Mouse (Mus musculus) heart, adult 2 months (tissue): ENCODE measurements around the gene Olfm1. TPM values are rescaled to one million over a fixed set of nuclear protein-coding genes. Genes with fewer than 3 reads are reported as not detected.

Source experiments
- DNase-seq, 2 experiments: peaks; one replicate each; pipeline ENCODE4 v3.0.0; 2021
- H3K27ac ChIP-seq: fragments of 200-600 bp; 2 replicates; pipeline ENCODE4 v1.8.1; 2022
- H3K27me3 ChIP-seq: fragments of 200-500 bp; 2 replicates; pipeline ENCODE4 v1.6.1; 2012; ENCODE audit warnings: mild to moderate bottlenecking, low read length, inconsistent platforms, mixed read lengths; ENCODE audit not compliant: control insufficient read depth, insufficient read depth
- H3K36me3 ChIP-seq: fragments of 200-500 bp; 2 replicates; pipeline ENCODE4 v1.6.1; 2012; ENCODE audit warnings: low read length, inconsistent platforms; ENCODE audit not compliant: control insufficient read depth, insufficient read depth
- H3K4me1 ChIP-seq: fragments of 200-500 bp; 2 replicates; pipeline ENCODE4 v1.6.1; 2011; ENCODE audit warnings: low read length; ENCODE audit not compliant: control insufficient read depth, insufficient read depth
- H3K4me3 ChIP-seq: fragments of 200-600 bp; 2 replicates; pipeline ENCODE4 v1.8.1; 2022
- H3K79me2 ChIP-seq: fragments of 200-500 bp; replicated peaks from 2 replicates; pipeline ENCODE4 v1.6.1; 2012; ENCODE audit warnings: mild to moderate bottlenecking, inconsistent platforms, low read length, moderate library complexity, mixed read lengths; ENCODE audit not compliant: control insufficient read depth, insufficient read depth
- H3K9ac ChIP-seq: fragments of 200-500 bp; 2 replicates; pipeline ENCODE4 v1.6.1; 2012; ENCODE audit warnings: low read depth, mild to moderate bottlenecking, control low read depth, inconsistent platforms, low read length, mixed read lengths
- CTCF ChIP-seq: fragments of 200-600 bp; IDR thresholded peaks from 2 replicates; pipeline ENCODE4 v1.8.1; 2022; ENCODE audit warnings: antibody characterized with exemption, mild to moderate bottlenecking, moderate library complexity
- EP300 ChIP-seq: fragments of 200-500 bp; IDR thresholded peaks from 2 replicates; pipeline ENCODE4 v1.6.1; 2011; ENCODE audit warnings: low read depth, low read length, control low read depth; ENCODE audit not compliant: insufficient read depth
- POLR2A ChIP-seq: fragments of 200-500 bp; IDR thresholded peaks from 2 replicates; pipeline ENCODE4 v1.6.1; 2011; ENCODE audit warnings: mild to moderate bottlenecking, low read depth, low read length, control low read depth; ENCODE audit not compliant: insufficient read depth
- WGBS: fragments of 180-500 bp; shearing (Covaris S2); methylation state at CpG from one replicate; pipeline ENCODE4 v1.1.7; 2018; 5-methylcytosine and 5-hydroxymethylcytosine counted together
- intact Hi-C: fragments of 180-260 bp; cut with DNase I; formaldehyde crosslinking; loops from one replicate; pipeline ENCODE4 v1.15.1; 2025
- polyA plus RNA-seq: library from polyadenylated mRNA; depleted of rRNA; stranded (reverse); fragments of >200 nt; gene quantifications from 2 replicates; pipeline ENCODE4 v1.2.3, GENCODE M21; 2012
- total RNA-seq, 2 experiments: library from RNA; stranded (reverse); gene quantifications; 2 replicates each; pipeline ENCODE4 v1.2.3; 2021

Olfm1 gene
- total and polyA plus RNA-seq, 3 experiments = 9.1 to 17.6 (median 9.1) TPM

DNA sequence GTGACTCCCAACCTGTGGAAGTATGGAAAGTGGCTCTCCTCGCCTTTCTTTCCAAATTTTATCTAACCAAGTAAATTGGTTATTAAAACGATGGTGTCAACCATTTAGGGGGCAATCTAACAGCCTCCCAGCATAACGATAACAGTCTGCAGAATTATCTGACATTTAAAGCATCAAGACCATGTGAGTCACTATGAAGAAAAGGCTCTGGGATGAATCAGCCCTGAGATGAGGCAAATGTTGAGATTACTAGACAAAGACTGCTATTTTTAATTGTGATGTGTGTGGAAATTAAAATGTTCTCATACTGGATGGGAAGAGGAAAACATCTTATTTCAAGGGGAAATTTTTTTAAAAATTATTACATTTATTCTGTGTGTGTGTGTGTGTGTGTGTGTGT lies 18.4 kb upstream of the Olfm1 start:
- Histone ChIP-seq H3K79me2 (no peaks in the 10 kb centered on the region), H3K4me1 (no peaks in the 10 kb centered on the region), H3K36me3 (no peaks in the 10 kb centered on the region), H3K27ac (no peak overlapping the region), H3K9ac (no peak overlapping the region), H3K27me3 (no peaks in the 10 kb centered on the region), H3K4me3 (no peak overlapping the region)
- intact Hi-C loops = no loop called here
- no peak for TF ChIP-seq POLR2A
- TF ChIP-seq CTCF = no peak
- TF ChIP-seq EP300 = no peak
- WGBS = 61% methylated on average over 3 of the region's 3 CpGs
- no peak for DNase-seq

- no peak overlapping the region for H3K9ac ChIP-seq
- 56% methylated on average over 6 of the region's 6 CpGs for WGBS
- intact Hi-C loops = no loop called here
These were observed 14.2 kb upstream of the Olfm1 start for GRCm38 (mm10) chr2:28178600-28178999.

GRCm38 (mm10) chr2:28180053-28180452 lies 12.7 kb upstream of the Olfm1 start:
- Histone ChIP-seq H3K4me3 (no peak overlapping the region), H3K4me1 (no peaks in the 10 kb centered on the region), H3K27ac (no peak overlapping the region), H3K36me3 (no peaks in the 10 kb centered on the region), H3K27me3 (peaks cover 1% of the 10 kb centered on the region; the same call in 1 of the 2 replicates), H3K9ac (no peak overlapping the region), H3K79me2 (no peaks in the 10 kb centered on the region)
- intact Hi-C loops = no loop called here
- no peak for DNase-seq
- 37% methylated on average over 3 of the region's 3 CpGs for WGBS
- no peak for TF ChIP-seq CTCF
- TF ChIP-seq POLR2A = no peak

More at GRCm38 (mm10) chr2:28178600-28178999, 14.2 kb upstream of the Olfm1 start:
- H3K27me3 ChIP-seq = no peaks in the 10 kb centered on the region
- no peak overlapping the region for H3K27ac ChIP-seq
- H3K36me3 ChIP-seq = no peaks in the 10 kb centered on the region
- TF ChIP-seq CTCF (no peak), EP300 (no peak), POLR2A (no peak)
- no peak overlapping the region for H3K4me3 ChIP-seq
- no peaks in the 10 kb centered on the region for H3K4me1 ChIP-seq
- H3K79me2 ChIP-seq = no peaks in the 10 kb centered on the region
- no peak for DNase-seq

DNA sequence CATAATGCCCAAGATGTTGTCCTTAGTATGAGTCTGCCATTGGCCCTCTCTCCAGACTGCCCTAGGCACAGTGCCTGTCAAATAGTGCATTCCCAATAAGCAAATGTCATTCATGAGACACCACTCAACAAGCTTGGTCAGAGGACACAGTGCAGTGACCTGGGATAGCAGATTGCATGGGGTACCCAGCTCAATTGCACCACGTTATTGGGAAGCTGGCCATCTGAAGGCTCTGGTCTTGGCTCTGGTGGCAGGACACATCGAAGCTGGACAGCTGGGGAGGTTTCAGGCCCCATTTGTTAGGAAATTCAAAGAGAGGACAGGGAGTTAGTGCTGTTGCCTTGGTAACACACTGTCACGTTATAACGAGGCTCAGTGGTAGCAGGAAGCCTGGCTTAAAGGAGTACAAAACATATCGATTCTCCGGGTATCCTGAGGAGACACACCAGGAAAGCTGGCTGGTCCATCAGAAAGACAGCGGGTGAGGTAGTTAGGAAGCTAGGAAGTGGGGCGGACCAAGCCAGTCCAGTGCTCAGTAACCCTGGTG lies 4.3 kb upstream of the Olfm1 start:
- Histone ChIP-seq H3K4me3 (no peak overlapping the region), H3K4me1 (no peaks in the 10 kb centered on the region), H3K36me3 (no peaks in the 10 kb centered on the region), H3K27me3 (peaks cover 1% of the 10 kb centered on the region; the same call in 1 of the 2 replicates), H3K27ac (no peak overlapping the region), H3K79me2 (no peaks in the 10 kb centered on the region), H3K9ac (no peak overlapping the region)
- 38% methylated on average over 8 of the region's 8 CpGs for WGBS
- no peak for DNase-seq
- intact Hi-C loops = no loop called here
- TF ChIP-seq EP300 = no peak
- no peak for TF ChIP-seq POLR2A
- no peak for TF ChIP-seq CTCF

- intact Hi-C loops = no loop called here
- H3K27me3 ChIP-seq = no peaks in the 10 kb centered on the region; the same call in 1 of the 2 replicates
- WGBS = 37% methylated on average over 12 of the region's 12 CpGs
These were observed 897 bp downstream of the Olfm1 start for GRCm38 (mm10) chr2:28193690-28194087.

DNA sequence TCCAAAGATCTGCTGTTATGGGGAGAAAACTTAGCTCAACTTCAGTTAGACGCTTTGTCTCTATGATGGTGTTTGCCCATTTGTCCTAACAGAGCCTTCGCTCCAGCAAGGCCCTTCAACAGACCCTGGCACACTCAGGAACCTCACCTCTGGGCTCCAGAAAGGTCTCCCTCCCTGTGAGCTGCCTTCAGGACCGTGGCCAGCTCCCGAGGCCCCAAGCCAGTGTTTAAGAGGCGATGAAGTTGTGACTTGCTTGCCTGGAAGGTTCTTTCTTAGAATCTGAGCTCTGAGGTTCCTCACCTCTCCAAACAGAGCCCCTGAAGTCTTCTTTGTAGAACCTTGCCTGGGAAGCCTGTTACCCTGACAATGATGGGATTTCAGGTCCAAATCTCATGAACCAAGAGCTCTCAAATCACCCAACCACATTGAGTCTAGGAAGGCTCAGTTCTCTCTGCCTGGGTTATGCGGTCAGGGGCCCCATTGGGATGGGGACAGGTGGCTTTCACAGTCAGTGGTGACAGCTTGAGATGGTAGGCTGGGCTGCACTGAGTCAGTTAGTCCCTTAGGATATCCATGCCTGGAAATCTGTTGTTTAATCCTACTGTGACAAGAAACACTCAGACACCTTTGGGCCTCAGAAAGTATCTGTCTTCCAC lies 2.3 kb downstream of the Olfm1 start:
- H3K9ac ChIP-seq = no peak overlapping the region
- no peaks in the 10 kb centered on the region; the same call in 1 of the 2 replicates for H3K27me3 ChIP-seq
- no peaks in the 10 kb centered on the region for H3K4me1 ChIP-seq
- intact Hi-C loops = no loop called here
- H3K4me3 ChIP-seq = no peak overlapping the region
- peak in 1 of 2 experiments; percentile 39 for DNase-seq
- H3K27ac ChIP-seq = no peak overlapping the region
- WGBS = 41% methylated on average over 6 of the region's 6 CpGs
- H3K36me3 ChIP-seq = no peaks in the 10 kb centered on the region
- TF ChIP-seq CTCF (no peak), POLR2A (no peak)
- H3K79me2 ChIP-seq = no peaks in the 10 kb centered on the region

More at GRCm38 (mm10) chr2:28193690-28194087, 897 bp downstream of the Olfm1 start:
- no peak for DNase-seq
- no peaks in the 10 kb centered on the region for H3K4me1 ChIP-seq
- no peak overlapping the region for H3K27ac ChIP-seq
- no peaks in the 10 kb centered on the region for H3K79me2 ChIP-seq
- no peaks in the 10 kb centered on the region for H3K36me3 ChIP-seq
- TF ChIP-seq CTCF (no peak), POLR2A (no peak), EP300 (no peak)
- H3K4me3 ChIP-seq = peak overlapping the region; percentile 54
- H3K9ac ChIP-seq = no peak overlapping the region
